Mouse (Mus musculus) kidney, adult 8-10 months (tissue): ENCODE measurements around the gene Rps3a1.
A peak's percentile ranks its signal among the peaks of the same experiment; 100 is the strongest.
"Not testable (repeated sequence)": the region's sequence is repeated elsewhere in the genome, so short reads cannot be mapped to it uniquely, and the experiment has no call there.

Experiments
- DNase-seq, 2 experiments: peaks; one replicate each; pipeline ENCODE4 v3.0.0; 2022

Rps3a1 gene

GRCm38 (mm10) chr3:86114659-86115338 lies 27.7 kb downstream of the Rps3a1 start:
- DNase-seq = no peak

DNA sequence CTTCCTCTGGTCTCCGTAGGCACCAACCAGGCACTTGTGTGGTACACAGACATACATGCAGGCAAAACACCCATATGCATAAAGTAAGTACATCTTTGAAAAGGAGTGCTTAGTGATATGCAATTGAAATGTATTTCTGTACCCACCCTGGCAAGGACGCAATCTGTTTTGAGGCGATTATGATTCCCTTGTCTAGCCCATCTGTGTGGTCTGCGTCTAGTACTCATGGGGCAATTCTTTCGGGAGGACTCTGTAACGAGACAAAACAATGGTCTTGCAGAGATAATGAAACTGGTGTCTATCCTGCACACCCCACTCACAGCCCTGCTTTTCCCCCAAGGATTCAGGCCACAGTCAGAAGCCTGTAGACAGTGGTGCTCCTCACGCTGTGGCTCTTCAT lies 29.7 kb downstream of the Rps3a1 start:
- no peak for DNase-seq

GRCm38 (mm10) chr3:86110077-86110476 lies 32.4 kb downstream of the Rps3a1 start:
- DNase-seq = peak; percentile 32 to 35

DNA sequence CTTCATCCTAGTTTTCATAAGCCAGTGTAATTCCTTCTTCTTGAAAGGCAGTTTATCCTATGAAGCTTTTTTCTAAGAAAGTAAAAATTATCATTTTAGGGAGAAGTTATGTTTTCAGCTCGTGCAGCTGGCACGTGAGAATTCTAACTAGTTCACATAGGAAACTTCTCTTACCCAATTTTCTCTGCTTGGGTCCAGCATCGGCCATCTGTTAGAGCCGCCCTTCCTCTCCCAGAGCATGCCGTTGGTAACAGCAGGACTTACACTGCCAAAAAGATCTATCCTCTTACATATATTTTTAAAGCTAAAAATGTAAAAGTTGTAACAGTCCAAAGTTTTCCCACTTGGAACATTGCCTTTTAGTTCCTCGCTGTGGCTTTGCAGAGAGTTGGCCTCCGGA lies 33.4 kb downstream of the Rps3a1 start:
- no peak for DNase-seq

- no peak for DNase-seq
Observed at GRCm38 (mm10) chr3:86108576-86108975, 33.9 kb downstream of the Rps3a1 start.

- DNase-seq = no peak
Observed at GRCm38 (mm10) chr3:86107637-86108539, 34.6 kb downstream of the Rps3a1 start.

DNA sequence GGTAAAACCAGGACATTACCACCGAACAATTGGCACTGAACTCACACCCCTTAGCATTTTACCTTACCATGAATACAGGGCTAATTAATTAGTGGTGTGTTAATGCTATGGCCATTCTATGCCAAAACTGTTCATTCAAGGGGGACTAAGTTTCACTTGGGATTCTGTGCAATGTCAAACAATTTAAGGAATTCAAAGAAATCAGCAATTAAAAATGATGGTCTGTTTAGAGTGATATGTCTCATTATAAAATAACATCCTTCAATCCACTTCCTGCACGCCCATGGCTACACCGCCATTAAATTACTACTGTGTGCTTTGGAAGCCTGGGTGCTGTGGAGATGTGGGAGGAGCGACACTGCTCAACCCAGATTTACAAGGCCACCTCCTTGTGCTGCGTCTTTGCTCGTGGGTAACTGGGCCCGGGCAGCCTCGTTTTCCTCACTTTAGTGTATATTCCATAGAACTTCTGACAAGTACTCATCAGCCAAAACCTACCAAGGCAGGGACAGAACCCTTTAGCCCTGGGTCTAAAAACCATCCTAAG lies 36.3 kb downstream of the Rps3a1 start:
- no peak for DNase-seq

GRCm38 (mm10) chr3:86104909-86105308 lies 37.6 kb downstream of the Rps3a1 start:
- no peak for DNase-seq

- not testable (repeated sequence) for DNase-seq
Observed at GRCm38 (mm10) chr3:86104433-86104832, 38.1 kb downstream of the Rps3a1 start.

DNA sequence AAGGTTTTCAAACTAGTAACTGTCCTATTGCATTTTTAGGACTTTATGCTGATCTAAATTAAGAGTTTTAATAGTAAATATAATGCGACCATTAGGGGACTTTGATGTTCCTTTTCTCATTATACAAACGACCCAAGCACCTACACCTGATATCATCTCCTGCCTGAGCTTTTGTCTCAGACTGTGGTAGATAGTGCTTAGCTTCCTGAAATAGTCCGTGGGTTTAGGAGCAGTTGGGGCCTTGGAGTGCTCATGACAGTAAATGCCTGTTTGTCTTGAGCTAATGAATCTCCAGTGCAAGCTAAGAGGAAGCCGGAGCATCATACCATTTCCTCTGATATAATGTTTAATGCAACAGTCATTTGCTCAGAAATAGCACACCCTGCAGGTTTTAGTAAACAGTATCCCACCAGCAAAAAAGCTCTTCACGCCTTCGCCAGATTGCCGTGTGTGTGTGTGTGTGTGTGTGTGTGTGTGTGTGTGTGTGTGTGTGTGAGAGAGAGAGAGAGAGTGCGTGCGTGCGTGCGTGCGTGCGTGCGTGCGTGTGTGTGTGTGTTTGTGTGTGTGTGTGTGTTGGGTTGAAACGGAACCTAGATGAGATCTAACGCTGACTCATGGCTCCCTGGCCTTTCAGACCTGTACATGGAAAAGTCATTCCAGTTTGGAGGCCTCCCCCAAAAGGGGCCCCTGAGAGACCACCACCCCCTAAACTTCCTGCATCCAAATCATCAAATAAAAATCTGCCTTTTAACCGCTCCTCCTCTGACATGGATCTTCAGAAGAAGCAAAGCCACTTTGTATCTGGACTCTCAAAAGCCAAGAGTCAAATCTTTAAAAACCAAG lies 38.8 kb downstream of the Rps3a1 start:
- DNase-seq = no peak

DNA sequence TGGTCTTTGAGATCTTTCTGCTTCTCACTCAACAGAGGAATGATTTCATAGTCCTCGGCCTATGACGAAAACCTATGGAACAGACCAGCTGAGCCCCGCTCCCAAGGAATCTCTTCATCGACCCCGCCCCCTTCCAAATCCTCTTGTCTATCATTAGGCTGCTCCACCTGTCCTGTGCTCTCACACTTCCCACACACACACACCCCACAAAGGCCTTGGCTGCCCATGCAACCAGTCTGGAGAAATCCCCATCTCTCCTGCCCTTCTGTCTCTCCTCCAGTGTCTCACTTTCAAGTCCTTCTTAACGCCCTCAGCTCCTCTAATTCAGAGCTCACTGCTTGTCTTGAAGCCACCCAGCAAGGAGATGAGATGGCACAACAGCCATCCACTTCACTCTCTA lies 40.5 kb downstream of the Rps3a1 start:
- no peak for DNase-seq

- no peak for DNase-seq
Observed at GRCm38 (mm10) chr3:86093907-86094306, 48.6 kb downstream of the Rps3a1 start.

GRCm38 (mm10) chr3:86093213-86093845 lies 49.2 kb downstream of the Rps3a1 start:
- DNase-seq = no peak
